Mouse (Mus musculus) intestine, postnatal 0 days (tissue): Measurements from ENCODE around the gene Zbtb16. TPM values are rescaled to one million over a fixed set of nuclear protein-coding genes. Genes with fewer than 3 reads are reported as not detected.

Experiments
- ATAC-seq: fragments of 200-750 bp; cut with Nextera tagmentation; 2 replicates; pipeline ENCODE4 v1.8.0; 2017; ENCODE audit warnings: mild to moderate bottlenecking, moderate TSS enrichment, moderate library complexity
- H3K27ac ChIP-seq: fragments of 300-500 bp; sonication (generic); 2 replicates; pipeline ENCODE4 v1.5.1; 2014; ENCODE audit warnings: mild to moderate bottlenecking, low read depth, low read length, moderate library complexity
- H3K27me3 ChIP-seq: fragments of 300-500 bp; sonication (generic); replicated peaks from 2 replicates; pipeline ENCODE4 v1.6.1; 2014; ENCODE audit warnings: low read length, mixed read lengths; ENCODE audit not compliant: control insufficient read depth, insufficient read depth
- H3K36me3 ChIP-seq: fragments of 300-500 bp; sonication (generic); 2 replicates; pipeline ENCODE4 v1.6.1; 2014; ENCODE audit warnings: mild to moderate bottlenecking, moderate library complexity; ENCODE audit not compliant: control insufficient read depth, insufficient read depth
- H3K4me1 ChIP-seq: fragments of 300-500 bp; sonication (generic); replicated peaks from 2 replicates; pipeline ENCODE4 v1.6.1; 2014; ENCODE audit warnings: antibody characterized with exemption, low read length, mixed read lengths; ENCODE audit not compliant: control insufficient read depth, insufficient read depth
- H3K4me2 ChIP-seq: fragments of 300-500 bp; sonication (generic); replicated peaks from 2 replicates; pipeline ENCODE4 v1.6.1; 2014; ENCODE audit warnings: low read depth, mild to moderate bottlenecking, moderate library complexity
- H3K4me3 ChIP-seq: fragments of 300-500 bp; sonication (generic); 2 replicates; pipeline ENCODE4 v1.5.1; 2014; ENCODE audit warnings: low read depth, low read length
- H3K9ac ChIP-seq: fragments of 300-500 bp; sonication (generic); 2 replicates; pipeline ENCODE4 v1.6.1; 2014; ENCODE audit warnings: mild to moderate bottlenecking, low read depth, low read length
- H3K9me3 ChIP-seq: fragments of 300-500 bp; sonication (generic); 2 replicates; pipeline ENCODE4 v1.6.1; 2016; ENCODE audit warnings: mixed run types; ENCODE audit not compliant: control insufficient read depth
- CTCF ChIP-seq: sonication (generic); IDR thresholded peaks from 2 replicates; pipeline ENCODE4 v1.5.1; 2016; ENCODE audit warnings: low read depth, mild to moderate bottlenecking, control low read depth, antibody characterized with exemption, moderate library complexity
- WGBS: fragments of 180-500 bp; shearing (Covaris S2); extraction: QIAGEN DNeasy Blood & Tissue Kit; methylation state at CpG from one replicate; pipeline ENCODE4 v1.1.7; 2014; 5-methylcytosine and 5-hydroxymethylcytosine counted together
- polyA plus RNA-seq: library from polyadenylated mRNA; unstranded; fragments of >200 nt; fragmentation: Nextera tagmentation; extraction: Ambion mirVana; gene quantifications from 2 replicates; pipeline ENCODE4 v1.2.1, GENCODE M21; 2015

Zbtb16 gene
- polyA plus RNA-seq, 1 experiment from 2014 or later, result 0.91 TPM

- Histone ChIP-seq H3K27ac (no peak overlapping the region), H3K27me3 (no peaks in the 10 kb centered on the region), H3K9ac (no peak overlapping the region), H3K4me1 (no peaks in the 10 kb centered on the region), H3K4me2 (no peak overlapping the region), H3K36me3 (no peaks in the 10 kb centered on the region), H3K9me3 (no peaks in the 10 kb centered on the region), H3K4me3 (no peak overlapping the region)
- ATAC-seq, result no peak
- 64% methylated on average over 5 of the region's 5 CpGs for WGBS
- no peak for TF ChIP-seq CTCF
Measured at GRCm38 (mm10) chr9:48673804-48674203, 162.2 kb downstream of the Zbtb16 start.

GRCm38 (mm10) chr9:48673213-48673612 is 162.8 kb downstream of the Zbtb16 start:
- Histone ChIP-seq H3K27ac (no peak overlapping the region), H3K27me3 (no peaks in the 10 kb centered on the region), H3K4me3 (no peak overlapping the region), H3K4me2 (no peak overlapping the region), H3K9ac (no peak overlapping the region), H3K36me3 (no peaks in the 10 kb centered on the region), H3K4me1 (no peaks in the 10 kb centered on the region), H3K9me3 (no peaks in the 10 kb centered on the region)
- no peak for ATAC-seq
- 69% methylated on average over 6 of the region's 6 CpGs for WGBS
- no peak for TF ChIP-seq CTCF

- Histone ChIP-seq H3K36me3 (no peaks in the 10 kb centered on the region), H3K4me3 (no peak overlapping the region), H3K27me3 (no peaks in the 10 kb centered on the region), H3K9ac (no peak overlapping the region), H3K27ac (no peak overlapping the region), H3K4me2 (no peak overlapping the region), H3K9me3 (no peaks in the 10 kb centered on the region), H3K4me1 (no peaks in the 10 kb centered on the region)
- no peak for TF ChIP-seq CTCF
- no peak for ATAC-seq
Measured at GRCm38 (mm10) chr9:48671841-48672240, 164.2 kb downstream of the Zbtb16 start.

GRCm38 (mm10) chr9:48670156-48670555 is 165.9 kb downstream of the Zbtb16 start:
- no peaks in the 10 kb centered on the region for H3K4me1 ChIP-seq
- TF ChIP-seq CTCF, result no peak
- no peak for ATAC-seq
- 79% methylated on average over 13 of the region's 13 CpGs for WGBS
- no peaks in the 10 kb centered on the region for H3K9me3 ChIP-seq
- no peak overlapping the region for H3K9ac ChIP-seq
- H3K27ac ChIP-seq, result no peak overlapping the region
- no peaks in the 10 kb centered on the region for H3K27me3 ChIP-seq
- H3K4me2 ChIP-seq, result no peak overlapping the region
- H3K4me3 ChIP-seq, result no peak overlapping the region
- no peaks in the 10 kb centered on the region for H3K36me3 ChIP-seq

GRCm38 (mm10) chr9:48669672-48670071 is 166.3 kb downstream of the Zbtb16 start:
- H3K27ac ChIP-seq, result no peak overlapping the region
- H3K27me3 ChIP-seq, result no peaks in the 10 kb centered on the region
- no peaks in the 10 kb centered on the region for H3K9me3 ChIP-seq
- H3K4me2 ChIP-seq, result no peak overlapping the region
- no peak overlapping the region for H3K4me3 ChIP-seq
- ATAC-seq, result no peak
- H3K4me1 ChIP-seq, result no peaks in the 10 kb centered on the region
- WGBS, result 71% methylated on average over 10 of the region's 10 CpGs
- no peak overlapping the region for H3K9ac ChIP-seq
- H3K36me3 ChIP-seq, result no peaks in the 10 kb centered on the region
- TF ChIP-seq CTCF, result no peak

- Histone ChIP-seq H3K27me3 (no peaks in the 10 kb centered on the region), H3K36me3 (no peaks in the 10 kb centered on the region), H3K27ac (no peak overlapping the region), H3K9ac (no peak overlapping the region), H3K4me2 (no peak overlapping the region), H3K4me1 (0 out of 2 replicates have a peak, but pooled peaks cover 4% of the 10 kb centered on the region), H3K4me3 (no peak overlapping the region), H3K9me3 (no peaks in the 10 kb centered on the region)
- no peak for TF ChIP-seq CTCF
- no peak for ATAC-seq
- 88% methylated on average over 3 of the region's 3 CpGs for WGBS
Measured at GRCm38 (mm10) chr9:48666702-48667101, 169.3 kb downstream of the Zbtb16 start.

- no peak overlapping the region for H3K9ac ChIP-seq
- 0 out of 2 replicates have a peak, but pooled peaks cover 4% of the 10 kb centered on the region for H3K4me1 ChIP-seq
- ATAC-seq, result no peak
- no peaks in the 10 kb centered on the region for H3K27me3 ChIP-seq
- 23% methylated on average over 13 of the region's 13 CpGs for WGBS
- H3K27ac ChIP-seq, result no peak overlapping the region
- no peak for TF ChIP-seq CTCF
- 0 out of 2 replicates have a peak, but pooled peaks cover 6% of the 10 kb centered on the region for H3K36me3 ChIP-seq
- no peaks in the 10 kb centered on the region for H3K9me3 ChIP-seq
- H3K4me3 ChIP-seq, result no peak overlapping the region
- H3K4me2 ChIP-seq, result no peak overlapping the region; the same call in 1 of the 2 replicates
Measured at GRCm38 (mm10) chr9:48663052-48663433, 173.0 kb downstream of the Zbtb16 start.
